Mouse (Mus musculus) c-Kit-positive CD71-positive TER-119-positive erythroid progenitor cells, embryonic 14.5 days (primary cell): Measurements from ENCODE around the gene Crybb2.

Source experiments
- DNase-seq: peaks from one replicate; pipeline ENCODE4 v3.0.0-alpha.2; 2013; ENCODE audit warnings: low spot score

The Crybb2 gene

DNA sequence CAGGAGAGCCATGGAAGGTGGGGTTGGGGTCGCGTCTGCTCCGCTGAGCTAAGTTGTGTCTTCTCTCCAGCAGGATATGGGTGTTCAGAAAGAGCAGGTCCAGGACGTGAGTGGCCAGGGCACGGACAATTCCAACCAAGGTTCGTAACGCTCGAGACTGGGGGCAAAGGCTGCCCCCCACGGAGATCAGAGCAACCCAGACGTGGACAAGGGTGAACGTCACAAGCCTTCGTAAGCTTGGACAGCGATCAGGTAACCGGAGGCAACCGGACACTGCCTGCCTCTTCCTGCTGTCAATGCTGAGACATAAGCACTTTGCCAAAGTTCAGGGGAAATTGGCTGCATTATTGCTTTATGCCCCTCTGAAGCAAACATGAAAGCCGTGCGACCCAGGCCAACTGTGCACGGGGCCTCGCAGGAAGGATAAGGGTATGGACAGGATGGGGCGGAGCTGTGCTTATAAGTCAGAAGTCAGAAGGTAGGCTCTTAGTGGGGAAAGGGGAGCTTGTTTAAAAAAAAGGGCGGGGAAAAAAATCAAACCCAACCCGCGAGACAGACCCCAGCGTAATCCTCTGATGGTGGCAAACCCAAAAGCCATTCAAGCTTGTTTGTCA is 20.3 kb upstream of the Crybb2 start:
- DNase-seq = no peak

DNA sequence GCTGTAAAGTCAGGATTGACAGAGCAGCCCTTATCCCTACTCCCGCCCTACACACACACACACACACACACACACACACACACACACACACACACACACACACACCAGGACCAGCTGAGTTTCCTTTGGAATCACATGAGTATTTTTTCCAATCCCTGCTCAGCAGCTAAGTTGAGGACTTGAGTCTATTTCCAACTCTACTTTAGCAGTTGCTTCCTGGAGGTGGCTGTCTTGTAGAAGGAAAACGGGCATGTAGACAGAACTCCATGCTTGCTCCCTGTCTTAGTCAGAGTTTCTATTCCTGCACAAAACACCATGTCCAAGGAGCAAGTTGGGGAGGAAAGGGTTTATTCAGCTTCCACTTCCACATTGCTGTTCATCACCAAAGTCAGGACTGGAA is 17.5 kb upstream of the Crybb2 start:
- no peak for DNase-seq

DNA sequence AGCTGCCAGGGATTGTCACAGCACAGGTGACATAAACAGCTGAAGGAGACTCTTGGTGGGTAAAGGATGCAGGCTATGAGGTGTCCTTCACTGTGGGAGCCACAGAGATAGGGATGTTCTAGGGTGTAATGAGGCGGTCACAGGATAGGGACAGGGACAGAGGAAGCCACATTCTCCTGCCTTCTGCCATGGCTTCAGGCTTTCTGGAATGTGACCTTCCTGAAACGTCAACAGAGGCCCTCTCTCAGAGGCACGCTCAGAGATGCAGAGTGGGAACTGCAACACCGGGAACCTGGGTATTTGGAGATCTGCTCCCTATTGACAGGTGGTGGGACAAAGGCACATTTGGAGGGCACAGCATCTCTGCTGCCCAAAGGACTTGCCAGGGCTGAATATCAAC is 17.1 kb upstream of the Crybb2 start:
- DNase-seq = no peak

DNA sequence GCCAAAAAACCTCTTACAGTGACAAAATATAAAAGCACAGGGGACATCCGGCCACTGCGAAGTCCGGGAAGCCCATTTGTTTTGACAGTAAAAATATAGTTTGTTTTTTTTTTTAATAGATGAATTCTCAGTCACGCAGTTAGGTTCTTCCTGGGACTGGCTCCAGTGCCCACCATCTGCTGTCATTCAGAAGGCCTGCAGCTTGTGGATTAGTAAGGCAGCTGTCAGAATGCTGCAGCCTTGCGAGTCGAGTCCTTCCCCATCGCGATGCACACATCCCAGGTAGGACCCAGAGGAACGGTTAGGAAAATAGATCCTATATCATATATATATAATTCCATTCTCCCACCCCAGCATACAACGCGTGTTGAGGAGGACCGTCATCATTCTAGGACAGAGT is 16.5 kb upstream of the Crybb2 start:
- DNase-seq = no peak

DNA sequence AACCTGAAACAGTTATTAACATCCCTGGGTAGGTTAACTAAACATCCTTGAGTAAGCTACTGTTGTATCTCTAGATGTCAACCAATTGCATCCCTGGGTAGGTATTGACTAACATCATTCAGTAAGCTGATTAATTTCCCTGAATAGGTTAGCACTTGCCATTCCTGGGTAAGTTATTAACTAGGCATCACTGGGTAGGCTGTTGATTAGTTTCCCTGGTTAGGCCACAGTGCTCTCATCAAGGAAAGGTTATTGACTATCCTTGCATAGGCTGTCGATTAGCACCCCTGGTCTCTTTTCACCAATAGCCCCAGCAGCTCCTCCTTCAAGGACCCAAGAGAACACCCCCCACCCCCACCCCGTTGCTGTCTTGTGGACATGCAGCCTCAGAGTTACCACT is 16.0 kb upstream of the Crybb2 start:
- no peak for DNase-seq

DNA sequence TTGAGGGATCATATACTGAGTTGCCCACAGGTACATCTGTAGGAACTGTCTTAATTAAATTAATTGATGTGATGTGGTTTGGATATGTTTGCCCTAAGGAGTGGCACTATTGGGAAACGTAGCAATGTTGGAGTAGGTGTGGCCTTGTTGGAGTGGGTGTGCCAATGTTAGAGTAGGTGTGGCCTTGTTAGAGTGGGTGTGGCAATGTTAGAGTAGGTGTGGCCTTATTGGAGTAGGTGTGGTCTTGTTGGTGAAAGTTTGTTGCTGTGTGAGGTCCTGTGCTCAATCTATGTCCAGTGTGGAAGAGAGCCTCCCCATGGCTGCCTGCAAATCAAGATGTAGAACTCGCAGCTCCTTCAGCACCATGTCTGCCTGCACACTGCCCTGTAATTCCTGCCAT is 14.4 kb upstream of the Crybb2 start:
- DNase-seq = no peak

DNA sequence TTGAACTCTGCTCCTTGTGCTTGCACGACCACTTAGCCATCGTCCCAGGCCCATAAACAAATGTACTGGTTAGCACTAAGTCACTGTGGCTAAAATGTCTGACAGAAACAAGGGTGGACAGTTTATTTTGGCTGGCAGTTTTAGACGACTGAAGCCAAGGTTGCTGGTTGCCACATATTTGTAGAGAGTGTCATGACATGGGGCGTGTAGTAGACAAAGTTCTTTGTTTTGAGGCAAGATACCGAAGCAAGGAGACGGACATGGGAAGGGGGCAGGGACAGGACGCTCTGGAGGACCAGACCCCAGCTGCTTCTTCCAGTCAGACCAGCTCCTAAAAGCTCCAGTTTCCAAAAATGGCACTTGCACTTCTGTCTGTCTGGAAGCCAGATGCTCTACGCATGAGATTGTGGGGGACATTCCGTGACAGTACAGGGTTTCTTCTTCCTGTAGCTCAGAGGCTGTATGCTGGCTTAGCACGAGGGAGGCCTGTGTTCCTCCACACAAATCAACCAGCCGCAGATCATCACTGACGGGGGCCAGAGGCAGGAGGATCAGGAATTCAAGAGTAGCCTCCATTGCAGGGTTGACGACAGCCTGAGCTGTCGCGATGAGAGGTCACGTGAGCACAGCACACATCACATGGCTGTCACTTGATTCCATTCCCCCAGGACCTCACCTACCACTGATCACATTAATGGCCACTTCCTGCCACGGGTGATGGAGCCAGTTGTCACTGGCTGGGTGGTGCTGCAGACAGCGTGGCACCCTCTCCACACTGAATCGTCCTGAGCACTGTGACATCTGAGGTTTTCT is 12.6 kb upstream of the Crybb2 start:
- DNase-seq = no peak

DNA sequence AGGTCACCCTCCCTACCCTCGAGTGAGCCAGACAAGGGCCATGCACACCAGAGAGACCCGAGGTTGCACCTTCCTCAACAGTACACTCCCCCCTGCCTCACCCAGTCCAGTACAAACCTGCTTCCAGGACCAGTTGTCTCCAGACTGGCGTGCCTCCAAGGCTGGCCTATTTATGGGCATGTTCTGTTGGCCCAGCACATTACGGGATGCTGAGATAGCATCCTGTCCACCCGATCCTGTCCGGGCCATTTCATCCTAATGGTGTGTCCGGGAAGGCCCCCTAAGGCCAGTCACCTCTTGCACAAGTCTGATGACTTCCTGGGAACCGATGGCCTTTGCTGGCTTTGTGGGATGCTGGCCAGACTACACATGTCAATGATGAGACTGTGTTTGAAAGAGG is 11.5 kb upstream of the Crybb2 start, which contains the start of gene Crybb3:
TSS of gene Crybb3 (minus strand) at position 146 of the 400 bp plus-strand sequence.
- DNase-seq = no peak

DNA sequence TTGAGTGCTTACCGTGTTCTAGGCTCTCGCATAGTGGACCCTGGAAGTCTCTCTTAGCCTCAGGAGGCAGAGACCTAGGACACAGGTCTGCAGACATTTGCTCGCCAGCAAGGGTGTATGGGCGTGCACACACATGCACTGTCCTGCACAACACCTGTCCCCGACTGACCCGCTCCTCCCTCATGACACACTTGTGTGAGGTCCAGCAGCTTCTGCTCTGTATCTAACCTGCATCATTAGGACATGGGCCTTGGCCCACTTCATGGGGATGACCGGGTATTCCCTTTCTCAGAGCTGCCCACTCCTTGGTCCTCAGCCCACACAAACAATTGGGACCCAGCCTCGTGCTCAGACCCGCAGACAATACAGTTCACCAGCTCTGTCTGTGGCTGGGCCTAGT is 11.1 kb upstream of the Crybb2 start:
- no peak for DNase-seq

DNA sequence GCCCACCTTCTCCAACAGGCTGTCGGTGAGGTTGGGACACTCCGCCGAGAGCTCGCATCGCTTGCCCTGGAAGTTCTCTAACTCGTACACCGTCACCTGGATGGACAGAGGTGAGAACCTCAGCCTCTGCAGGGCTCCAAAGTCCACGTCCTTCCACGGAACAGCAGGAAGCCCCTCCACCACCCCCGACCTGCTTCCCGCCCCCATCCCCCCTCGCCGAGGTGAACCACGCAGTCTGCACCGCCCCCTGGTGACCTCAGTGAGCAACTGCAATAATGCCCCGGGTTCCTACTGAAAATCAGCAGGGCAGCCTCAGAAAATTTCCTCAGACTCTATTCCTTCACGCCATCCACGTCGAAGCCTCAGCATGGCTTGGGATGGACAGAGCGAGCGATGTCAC is 9.9 kb upstream of the Crybb2 start:
- peak; percentile 9 for DNase-seq

DNA sequence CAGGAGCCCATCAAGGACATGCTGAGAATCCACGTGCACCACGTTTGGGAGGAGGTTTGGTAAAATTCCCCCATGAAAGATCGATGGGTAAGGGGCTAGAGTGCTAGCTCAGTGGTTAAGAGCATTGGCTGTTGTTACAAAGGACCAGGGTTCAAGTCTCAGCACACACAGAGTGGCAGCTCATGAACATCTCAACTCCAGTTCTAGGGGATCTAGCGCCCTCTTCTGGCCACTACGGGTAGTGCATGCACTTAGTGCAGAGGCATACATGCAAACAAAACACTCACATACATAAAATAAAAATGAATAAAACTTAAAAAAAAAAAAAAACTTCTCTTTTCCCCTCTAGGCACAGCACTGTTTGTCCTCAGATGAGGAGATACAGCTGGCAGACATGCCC is 8.8 kb upstream of the Crybb2 start:
- DNase-seq = peak; percentile 30

DNA sequence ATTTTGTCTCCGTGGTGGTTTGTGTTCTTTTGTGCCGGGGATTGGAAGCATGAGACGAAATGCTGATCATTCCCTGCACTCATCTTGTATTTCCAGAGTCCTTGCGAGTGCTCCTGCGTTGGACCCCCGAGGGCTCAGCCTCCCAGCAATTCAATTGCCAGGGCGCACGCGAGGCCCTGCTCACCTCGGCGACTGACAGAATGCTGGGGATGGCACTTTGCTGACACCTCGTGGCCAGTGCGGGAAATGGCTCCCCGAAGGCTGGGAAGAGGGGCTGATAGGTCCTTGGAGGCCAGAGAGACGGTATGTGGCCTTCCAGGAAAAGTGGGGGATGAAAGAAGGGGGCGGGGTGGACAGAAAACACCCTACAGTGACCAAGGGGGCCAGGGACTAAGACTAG is 15.6 kb downstream of the Crybb2 start:
- peak; percentile 22 for DNase-seq

DNA sequence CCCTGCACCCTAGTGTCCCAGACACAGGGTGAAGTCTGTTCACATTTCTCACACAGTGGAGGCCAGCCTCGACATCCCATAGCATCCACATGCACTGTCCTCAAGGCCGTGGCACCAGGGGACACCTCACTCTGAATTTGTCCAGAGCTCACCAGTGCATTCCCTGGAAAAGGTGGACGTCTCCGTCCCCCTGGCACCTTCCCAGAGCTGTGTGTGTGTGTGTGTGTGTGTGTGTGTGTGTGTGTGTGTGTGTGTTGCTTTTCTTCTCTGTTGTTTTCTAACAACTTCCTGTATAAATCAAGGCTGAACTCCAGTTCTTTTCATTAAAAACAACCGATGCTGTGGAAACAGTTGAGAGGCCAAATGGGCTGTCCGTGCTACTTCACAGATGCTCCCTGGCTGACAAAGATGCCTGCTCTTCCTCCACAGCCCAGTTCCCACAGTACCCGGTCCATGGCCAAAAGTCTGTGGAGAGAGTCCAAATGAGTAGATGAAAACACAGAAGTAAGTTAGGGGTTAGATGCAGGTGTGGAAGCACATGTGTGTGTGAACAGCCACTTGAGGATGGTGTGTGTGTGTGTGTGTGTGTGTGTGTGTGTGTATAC is 19.2 kb downstream of the Crybb2 start:
- DNase-seq = no peak

DNA sequence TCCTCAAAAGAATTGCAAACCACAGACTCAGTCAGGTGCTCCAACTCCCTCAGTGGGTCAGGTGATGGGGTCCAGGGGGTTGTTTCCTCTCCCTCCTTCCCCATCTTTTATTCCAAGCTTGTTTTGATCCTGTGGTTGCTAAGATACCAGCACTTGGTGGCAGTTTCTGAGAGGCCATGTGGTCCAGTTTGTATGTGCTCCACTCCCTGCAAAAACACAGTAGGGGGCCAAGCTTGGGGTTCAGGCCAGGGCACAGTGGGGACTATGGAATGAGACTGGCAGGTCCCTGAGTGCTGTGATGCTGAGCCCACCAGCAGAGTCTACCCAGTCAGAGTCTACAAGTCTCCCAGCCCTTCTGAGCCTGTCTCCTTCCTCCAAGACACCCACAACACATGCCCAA is 20.0 kb downstream of the Crybb2 start:
- DNase-seq = no peak

DNA sequence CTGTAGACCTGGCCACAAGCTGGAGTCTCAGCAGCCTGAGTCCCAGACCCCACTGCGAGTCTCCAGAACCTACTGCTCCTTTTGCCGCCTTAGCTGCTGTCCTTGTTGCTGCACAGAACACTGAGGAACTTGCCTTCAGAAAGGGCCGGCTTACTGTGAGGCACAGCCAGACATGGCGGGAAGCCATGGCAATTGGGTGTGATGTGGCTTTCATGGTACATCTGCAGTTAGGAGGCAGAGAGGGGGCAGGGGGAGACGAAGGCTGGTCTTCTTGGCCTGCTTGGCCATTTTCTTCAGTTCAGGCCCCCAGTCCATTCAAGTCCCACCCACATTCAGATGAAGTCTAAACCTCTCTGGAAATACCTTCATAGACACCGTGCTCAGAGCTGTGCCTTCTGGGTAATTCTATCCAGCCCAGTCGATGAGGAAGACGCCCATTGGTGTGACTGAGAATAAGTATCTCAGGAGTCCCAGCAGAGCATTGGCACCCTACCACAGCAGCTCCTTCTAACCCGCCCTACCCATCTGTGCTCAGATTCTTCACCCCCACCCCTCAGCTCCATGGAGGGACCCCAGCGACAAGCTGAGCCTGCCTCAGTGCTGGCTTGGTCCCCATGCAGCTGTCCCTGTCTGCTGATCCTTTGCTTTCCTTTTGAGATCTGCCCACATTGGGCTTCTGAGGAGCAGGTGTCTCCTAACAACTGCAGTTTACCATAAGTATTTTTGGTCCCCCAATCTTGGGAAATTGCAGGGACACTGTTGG is 24.2 kb downstream of the Crybb2 start:
- DNase-seq = no peak

DNA sequence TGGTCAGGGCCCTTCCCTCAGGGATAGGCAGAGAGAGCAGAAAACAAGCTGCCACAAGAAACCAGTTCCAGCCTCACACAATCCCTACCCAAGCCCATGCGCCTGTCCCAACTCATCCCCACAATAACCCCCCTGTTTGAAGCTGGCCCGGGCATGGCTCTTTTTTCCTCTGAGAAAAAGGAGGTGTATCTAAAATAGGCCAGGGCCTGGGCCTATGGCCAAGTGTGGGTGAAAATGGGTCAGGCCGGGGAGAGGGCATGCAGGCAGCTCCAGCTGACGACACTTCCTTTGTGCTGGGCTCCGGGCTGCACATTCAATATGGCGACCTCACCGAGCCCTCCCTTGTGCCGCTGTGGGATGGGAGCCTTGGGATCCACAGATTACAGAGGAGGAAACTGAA is 26.4 kb downstream of the Crybb2 start:
- no peak for DNase-seq

DNA sequence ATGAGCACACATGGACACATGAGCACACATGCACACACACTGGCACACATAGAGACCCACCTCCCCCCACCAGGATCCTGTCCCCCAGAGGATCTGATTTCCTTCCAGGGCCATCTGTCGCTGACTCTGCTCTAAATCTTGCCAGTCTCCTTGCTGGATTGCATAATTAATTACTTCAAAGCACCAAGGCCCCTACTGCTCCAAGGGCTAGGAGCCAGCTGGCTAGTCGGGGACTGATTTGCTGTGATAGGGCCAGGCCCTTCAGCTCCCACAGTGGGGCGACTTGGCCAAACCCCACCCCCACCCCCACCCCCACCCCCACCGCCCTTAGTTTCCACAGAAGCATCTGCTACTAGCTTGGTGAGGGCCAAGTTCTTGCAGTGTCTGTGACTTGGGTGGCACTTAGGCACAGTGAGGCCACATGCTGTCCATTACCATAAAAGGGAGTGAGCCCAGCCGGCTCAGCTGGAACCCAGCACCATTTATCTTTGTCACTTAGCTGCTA is 28.3 kb downstream of the Crybb2 start:
- no peak for DNase-seq

DNA sequence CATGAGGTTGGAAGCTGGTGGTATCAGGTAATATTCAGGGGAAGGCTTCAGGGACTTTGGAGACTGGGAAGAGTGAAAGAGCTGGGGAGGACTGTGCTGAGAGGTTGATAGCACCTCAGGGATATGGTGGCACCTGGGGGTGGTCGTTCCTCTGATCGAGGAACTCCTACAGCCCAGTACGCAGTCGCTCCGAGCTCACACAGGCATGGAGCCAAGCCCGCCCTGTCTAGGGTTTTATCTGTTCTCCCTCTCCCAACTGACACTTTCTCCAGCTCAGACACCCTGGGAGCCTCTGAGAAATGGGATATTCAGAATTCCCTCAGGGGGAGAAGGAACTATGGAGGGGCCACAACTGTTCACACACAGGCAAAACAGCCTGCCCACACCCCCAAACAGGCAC is 29.1 kb downstream of the Crybb2 start:
- DNase-seq = no peak

DNA sequence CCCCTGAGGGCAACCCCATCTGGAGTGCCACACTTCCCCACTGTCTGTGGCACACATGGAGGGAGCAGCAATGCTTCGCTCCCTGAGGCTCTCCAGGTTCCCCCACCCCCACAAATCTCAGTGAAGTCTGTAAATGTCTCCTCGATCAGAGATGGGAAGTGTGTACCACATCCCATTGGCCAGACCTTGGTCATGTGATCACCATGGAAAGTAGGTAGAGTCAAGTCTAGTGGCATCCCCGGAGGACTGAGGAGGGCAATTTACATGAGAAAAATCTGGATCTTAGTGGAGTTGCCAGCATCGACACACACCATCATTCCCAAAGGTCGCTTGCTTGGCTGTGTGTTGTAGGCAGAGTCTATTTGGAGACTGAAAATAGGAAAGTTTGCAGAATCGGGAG is 31.3 kb downstream of the Crybb2 start:
- no peak for DNase-seq

DNA sequence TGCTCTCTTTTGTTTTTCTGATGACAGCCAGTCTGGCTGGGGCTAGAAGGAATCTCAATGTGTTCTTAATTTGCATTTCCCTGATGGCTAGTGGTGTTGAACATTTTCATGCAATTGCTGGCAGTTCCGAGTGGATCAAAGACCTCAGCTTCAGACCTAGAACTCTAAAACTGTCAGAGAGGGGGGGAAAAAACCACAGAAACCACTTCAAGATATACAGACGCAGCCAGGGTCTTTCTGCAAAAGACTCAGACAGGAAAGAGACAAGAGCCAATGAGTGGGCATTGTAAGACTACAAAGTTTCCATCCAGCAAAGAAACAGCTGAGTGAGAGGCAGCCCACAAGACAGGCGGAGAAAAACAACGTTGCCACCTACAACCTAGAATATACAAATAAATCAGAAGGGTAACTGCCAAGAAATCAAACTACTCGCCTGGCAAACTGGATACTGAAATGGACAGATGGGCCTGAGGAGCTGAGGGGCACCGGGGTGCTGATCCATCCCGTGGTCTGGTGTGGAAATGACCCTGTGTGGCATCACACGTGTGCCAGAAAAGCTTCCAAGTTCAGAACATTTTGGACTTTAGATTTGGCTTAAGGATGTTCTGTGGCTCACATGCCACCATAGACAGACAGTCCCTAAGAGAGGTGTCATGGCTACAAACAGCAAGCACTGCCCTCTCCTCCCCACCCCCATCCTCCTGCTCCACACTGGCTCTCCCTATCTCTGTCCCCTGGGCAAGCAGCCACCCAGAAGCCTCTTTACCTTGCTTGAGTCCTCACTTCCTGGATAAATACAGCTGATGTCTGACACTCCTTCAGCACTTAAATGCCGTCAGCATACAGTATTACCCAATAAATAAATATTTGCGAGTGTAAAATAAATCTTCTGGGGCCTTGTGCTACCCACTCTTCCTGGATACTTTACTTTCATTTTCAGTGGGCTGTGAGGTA is 34.5 kb downstream of the Crybb2 start:
- DNase-seq = no peak

DNA sequence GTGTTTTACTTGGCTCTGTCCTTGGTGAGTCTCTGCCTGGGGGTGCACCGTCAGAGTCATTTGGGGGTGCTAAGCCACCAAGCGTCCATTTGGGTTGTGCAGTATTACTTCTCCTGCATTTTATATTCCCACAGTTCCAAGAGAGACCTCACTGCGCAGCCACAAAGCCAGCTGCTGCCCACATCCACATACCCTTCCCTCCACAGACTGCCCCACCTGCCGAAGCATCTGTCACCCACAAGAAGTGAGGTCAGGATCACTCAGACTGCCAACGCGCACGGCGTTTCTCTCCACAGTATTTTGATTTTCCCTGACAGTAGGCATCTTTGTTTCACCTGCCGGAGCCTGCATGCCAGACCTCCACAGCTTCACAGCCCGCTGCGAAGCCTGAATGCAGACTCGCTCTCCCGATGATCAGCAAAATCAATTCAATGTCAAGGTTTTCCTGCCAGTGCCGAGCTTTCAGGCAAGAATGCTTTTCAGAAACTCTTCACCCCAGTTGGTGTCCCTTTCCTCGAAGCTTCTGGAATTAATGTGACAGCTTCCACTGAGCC is 38.6 kb downstream of the Crybb2 start:
- no peak for DNase-seq
